Mouse (Mus musculus) heart, embryonic 15.5 days (tissue): ENCODE results near the gene Mpzl3. TPM values are rescaled to one million over a fixed set of nuclear protein-coding genes. Genes with fewer than 3 reads are reported as not detected.

Source experiments
- ATAC-seq: fragments of 200-750 bp; cut with Nextera tagmentation; replicated peaks from 2 replicates; pipeline ENCODE4 v1.8.0; 2017; ENCODE audit warnings: low read depth, moderate TSS enrichment; ENCODE audit not compliant: insufficient number of reproducible peaks, insufficient read depth, low FRiP score
- H3K27ac ChIP-seq: fragments of 300-500 bp; sonication (generic); 2 replicates; pipeline ENCODE4 v1.5.1; 2015; ENCODE audit warnings: mild to moderate bottlenecking, inconsistent platforms
- H3K27me3 ChIP-seq: fragments of 300-500 bp; sonication (generic); 2 replicates; pipeline ENCODE4 v1.6.1; 2015; ENCODE audit warnings: inconsistent platforms
- H3K36me3 ChIP-seq: fragments of 300-500 bp; sonication (generic); 2 replicates; pipeline ENCODE4 v1.6.1; 2015; ENCODE audit warnings: mild to moderate bottlenecking, inconsistent platforms
- H3K4me1 ChIP-seq: fragments of 300-500 bp; sonication (generic); replicated peaks from 2 replicates; pipeline ENCODE4 v1.6.1; 2015; ENCODE audit warnings: inconsistent platforms
- H3K4me2 ChIP-seq: fragments of 300-500 bp; sonication (generic); 2 replicates; pipeline ENCODE4 v1.6.1; 2015; ENCODE audit warnings: inconsistent platforms, mild to moderate bottlenecking, moderate library complexity
- H3K4me3 ChIP-seq: fragments of 300-500 bp; sonication (generic); 2 replicates; pipeline ENCODE4 v1.5.1; 2015; ENCODE audit warnings: mild to moderate bottlenecking, inconsistent platforms
- H3K9ac ChIP-seq: fragments of 300-500 bp; sonication (generic); 2 replicates; pipeline ENCODE4 v1.6.1; 2015; ENCODE audit warnings: mild to moderate bottlenecking, inconsistent platforms
- H3K9me3 ChIP-seq: fragments of 300-500 bp; sonication (generic); replicated peaks from 2 replicates; pipeline ENCODE4 v1.6.1; 2016; ENCODE audit warnings: inconsistent platforms
- WGBS: fragments of 180-500 bp; shearing (Covaris S2); methylation state at CpG from one replicate; pipeline ENCODE4 v1.1.7; 2015; ENCODE audit warnings: mixed read lengths; 5-methylcytosine and 5-hydroxymethylcytosine counted together
- polyA plus RNA-seq: library from polyadenylated mRNA; unstranded; fragments of >200 nt; fragmentation: Nextera tagmentation; extraction: Ambion mirVana; gene quantifications from 2 replicates; pipeline ENCODE4 v1.2.1, GENCODE M21; 2015

The Mpzl3 gene
- polyA plus RNA-seq, 1 experiment from 2014 or later = 1.4 TPM

GRCm38 (mm10) chr9:45105596-45106374, 50.8 kb downstream of the Mpzl3 start:
- Histone ChIP-seq H3K9ac (no peak overlapping the region), H3K4me2 (no peak overlapping the region), H3K27ac (no peak overlapping the region), H3K9me3 (no peaks in the 10 kb centered on the region), H3K27me3 (0 out of 2 replicates have a peak, but pooled peaks cover 2% of the 10 kb centered on the region), H3K4me3 (no peak overlapping the region), H3K36me3 (no peaks in the 10 kb centered on the region), H3K4me1 (peaks cover 9% of the 10 kb centered on the region)
- 87% methylated on average over 2 of the region's 2 CpGs for WGBS
- ATAC-seq = no peak

- Histone ChIP-seq H3K4me2 (peak overlapping the region; percentile 64), H3K4me1 (peaks cover 9% of the 10 kb centered on the region), H3K27me3 (peaks cover 11% of the 10 kb centered on the region), H3K27ac (no peak overlapping the region), H3K4me3 (peak overlapping the region; percentile 45), H3K9me3 (no peaks in the 10 kb centered on the region), H3K36me3 (no peaks in the 10 kb centered on the region), H3K9ac (peak overlapping the region; percentile 42; the same call in 1 of the 2 replicates)
- no peak for ATAC-seq
- 4% methylated on average over 14 of the region's 14 CpGs for WGBS
Observed at GRCm38 (mm10) chr9:45115706-45116105, 60.7 kb downstream of the Mpzl3 start.

GRCm38 (mm10) chr9:45116819-45117218, 61.8 kb downstream of the Mpzl3 start:
- Histone ChIP-seq H3K9me3 (no peaks in the 10 kb centered on the region), H3K27ac (no peak overlapping the region), H3K4me3 (no peak overlapping the region), H3K4me2 (no peak overlapping the region), H3K36me3 (no peaks in the 10 kb centered on the region), H3K27me3 (peaks cover 11% of the 10 kb centered on the region), H3K9ac (no peak overlapping the region), H3K4me1 (peaks cover 9% of the 10 kb centered on the region)
- WGBS = 61% methylated on average over 9 of the region's 9 CpGs
- ATAC-seq = no peak

GRCm38 (mm10) chr9:45117741-45118431, 62.9 kb downstream of the Mpzl3 start, which contains the start of gene Scn2b:
Scn2b (plus strand) TSS chr9:45117782.
- ATAC-seq = no peak
- H3K9ac ChIP-seq = peak within 1 kb of the TSS; percentile 51
- H3K36me3 ChIP-seq = no peaks in the 10 kb centered on the region
- H3K4me3 ChIP-seq = peak within 1 kb of the TSS; percentile 56
- H3K4me1 ChIP-seq = peaks cover 18% of the 10 kb centered on the region
- H3K27ac ChIP-seq = peak within 1 kb of the TSS; percentile 29
- WGBS = under 1% methylated on average over 13 of the region's 13 CpGs
- peaks cover 11% of the 10 kb centered on the region for H3K27me3 ChIP-seq
- H3K9me3 ChIP-seq = no peaks in the 10 kb centered on the region
- H3K4me2 ChIP-seq = peak within 1 kb of the TSS; percentile 72

GRCm38 (mm10) chr9:45118552-45118951, 63.6 kb downstream of the Mpzl3 start:
- peaks cover 11% of the 10 kb centered on the region; the same call in 1 of the 2 replicates for H3K27me3 ChIP-seq
- H3K9ac ChIP-seq = peak overlapping the region; percentile 27; the same call in 1 of the 2 replicates
- no peak for ATAC-seq
- H3K36me3 ChIP-seq = no peaks in the 10 kb centered on the region
- no peaks in the 10 kb centered on the region for H3K9me3 ChIP-seq
- WGBS = 25% methylated on average over 10 of the region's 10 CpGs
- peak overlapping the region; percentile 72 for H3K4me2 ChIP-seq
- no peak overlapping the region for H3K27ac ChIP-seq
- peak overlapping the region; percentile 56 for H3K4me3 ChIP-seq
- H3K4me1 ChIP-seq = peaks cover 18% of the 10 kb centered on the region

GRCm38 (mm10) chr9:45119316-45119953, 64.4 kb downstream of the Mpzl3 start:
- no peaks in the 10 kb centered on the region for H3K9me3 ChIP-seq
- no peak overlapping the region for H3K4me3 ChIP-seq
- H3K36me3 ChIP-seq = no peaks in the 10 kb centered on the region
- H3K4me1 ChIP-seq = peaks cover 18% of the 10 kb centered on the region
- H3K27me3 ChIP-seq = peaks cover 11% of the 10 kb centered on the region; the same call in 1 of the 2 replicates
- H3K27ac ChIP-seq = no peak overlapping the region
- H3K9ac ChIP-seq = no peak overlapping the region
- 91% methylated on average over 8 of the region's 8 CpGs for WGBS
- H3K4me2 ChIP-seq = no peak overlapping the region
- ATAC-seq = no peak

GRCm38 (mm10) chr9:45119954-45120530, 65.1 kb downstream of the Mpzl3 start:
- Histone ChIP-seq H3K4me3 (no peak overlapping the region), H3K27me3 (peaks cover 11% of the 10 kb centered on the region; the same call in 1 of the 2 replicates), H3K4me1 (peaks cover 18% of the 10 kb centered on the region), H3K9me3 (no peaks in the 10 kb centered on the region), H3K27ac (no peak overlapping the region), H3K4me2 (no peak overlapping the region), H3K36me3 (no peaks in the 10 kb centered on the region), H3K9ac (no peak overlapping the region)
- no peak for ATAC-seq
- WGBS = 90% methylated on average over 14 of the region's 14 CpGs

GRCm38 (mm10) chr9:45120567-45120966, 65.6 kb downstream of the Mpzl3 start:
- H3K4me1 ChIP-seq = peaks cover 18% of the 10 kb centered on the region
- H3K27ac ChIP-seq = no peak overlapping the region
- H3K9me3 ChIP-seq = no peaks in the 10 kb centered on the region
- 83% methylated on average over 6 of the region's 6 CpGs for WGBS
- no peaks in the 10 kb centered on the region for H3K36me3 ChIP-seq
- no peak for ATAC-seq
- no peak overlapping the region for H3K9ac ChIP-seq
- H3K4me3 ChIP-seq = no peak overlapping the region
- peaks cover 11% of the 10 kb centered on the region; the same call in 1 of the 2 replicates for H3K27me3 ChIP-seq
- no peak overlapping the region for H3K4me2 ChIP-seq

GRCm38 (mm10) chr9:45121001-45121400, 66.0 kb downstream of the Mpzl3 start:
- Histone ChIP-seq H3K9me3 (no peaks in the 10 kb centered on the region), H3K4me2 (no peak overlapping the region), H3K27ac (no peak overlapping the region), H3K27me3 (peaks cover 11% of the 10 kb centered on the region; the same call in 1 of the 2 replicates), H3K36me3 (no peaks in the 10 kb centered on the region), H3K4me1 (peaks cover 14% of the 10 kb centered on the region), H3K9ac (no peak overlapping the region), H3K4me3 (no peak overlapping the region)
- ATAC-seq = no peak
- WGBS = 49% methylated on average over 6 of the region's 6 CpGs

- Histone ChIP-seq H3K36me3 (no peaks in the 10 kb centered on the region), H3K4me2 (peak overlapping the region; percentile 65), H3K27ac (peak overlapping the region; percentile 45; the same call in 1 of the 2 replicates), H3K27me3 (peaks cover 12% of the 10 kb centered on the region; the same call in 1 of the 2 replicates), H3K4me1 (peaks cover 12% of the 10 kb centered on the region), H3K9me3 (no peaks in the 10 kb centered on the region), H3K9ac (0 out of 2 replicates have a peak overlapping the region, but pooled peaks have one; percentile 28), H3K4me3 (peak overlapping the region; percentile 29)
- WGBS = under 1% methylated on average over 10 of the region's 10 CpGs
- 0 out of 2 replicates have a peak, but pooled peaks have one; percentile 27 for ATAC-seq
Observed at GRCm38 (mm10) chr9:45121769-45122168, 66.8 kb downstream of the Mpzl3 start.
